Mouse (Mus musculus): Measurements from ENCODE around the gene Pip4k2a. TPM values are rescaled to one million over a fixed set of nuclear protein-coding genes. Genes with fewer than 3 reads are reported as not detected.

Pip4k2a gene
- total RNA-seq, 1 experiment from 2014 or later: 40.9 TPM

GRCm38 (mm10) chr2:18841051-18841450 is 156.9 kb downstream of the Pip4k2a start:
- ATAC-seq (replicated peaks in 1 of 2; ENCODE audit: insufficient read depth in 1 of 2, low FRiP score in 2 of 2, low TSS enrichment in 1 of 2, low read depth in 1 of 2, poor library complexity in 2 of 2, severe bottlenecking in 2 of 2): no peak

DNA sequence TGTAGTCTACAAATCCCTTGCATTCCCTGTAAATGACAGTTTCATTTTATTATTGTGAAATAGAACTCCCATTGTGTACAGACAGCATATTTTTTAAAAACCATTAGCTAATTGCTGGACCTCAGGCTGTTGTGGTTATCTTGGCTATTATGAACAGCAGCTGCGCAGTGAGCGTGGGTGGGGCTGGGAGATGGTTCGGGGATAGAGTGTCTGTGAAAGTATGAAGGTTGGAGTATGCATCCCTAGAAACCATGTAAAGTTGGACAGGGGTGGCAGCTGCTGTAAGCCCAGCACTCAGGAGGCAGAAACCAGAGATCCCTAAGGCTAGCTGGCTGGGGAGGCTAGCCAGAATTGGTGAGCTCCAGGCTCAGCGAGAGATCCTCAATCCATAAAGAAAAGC is 158.4 kb downstream of the Pip4k2a start:
- ATAC-seq (replicated peaks in 1 of 2; ENCODE audit: insufficient read depth in 1 of 2, low FRiP score in 2 of 2, low TSS enrichment in 1 of 2, low read depth in 1 of 2, poor library complexity in 2 of 2, severe bottlenecking in 2 of 2): no peak

GRCm38 (mm10) chr2:18835266-18835908 is 162.5 kb downstream of the Pip4k2a start:
- ATAC-seq (replicated peaks in 1 of 2; ENCODE audit: insufficient read depth in 1 of 2, low FRiP score in 2 of 2, low TSS enrichment in 1 of 2, low read depth in 1 of 2, poor library complexity in 2 of 2, severe bottlenecking in 2 of 2): peak; percentile 40 to 76; a peak in 3 of 4 replicates

GRCm38 (mm10) chr2:18833024-18833590 is 164.8 kb downstream of the Pip4k2a start:
- no peak for ATAC-seq (replicated peaks in 1 of 2; ENCODE audit: insufficient read depth in 1 of 2, low FRiP score in 2 of 2, low TSS enrichment in 1 of 2, low read depth in 1 of 2, poor library complexity in 2 of 2, severe bottlenecking in 2 of 2)

DNA sequence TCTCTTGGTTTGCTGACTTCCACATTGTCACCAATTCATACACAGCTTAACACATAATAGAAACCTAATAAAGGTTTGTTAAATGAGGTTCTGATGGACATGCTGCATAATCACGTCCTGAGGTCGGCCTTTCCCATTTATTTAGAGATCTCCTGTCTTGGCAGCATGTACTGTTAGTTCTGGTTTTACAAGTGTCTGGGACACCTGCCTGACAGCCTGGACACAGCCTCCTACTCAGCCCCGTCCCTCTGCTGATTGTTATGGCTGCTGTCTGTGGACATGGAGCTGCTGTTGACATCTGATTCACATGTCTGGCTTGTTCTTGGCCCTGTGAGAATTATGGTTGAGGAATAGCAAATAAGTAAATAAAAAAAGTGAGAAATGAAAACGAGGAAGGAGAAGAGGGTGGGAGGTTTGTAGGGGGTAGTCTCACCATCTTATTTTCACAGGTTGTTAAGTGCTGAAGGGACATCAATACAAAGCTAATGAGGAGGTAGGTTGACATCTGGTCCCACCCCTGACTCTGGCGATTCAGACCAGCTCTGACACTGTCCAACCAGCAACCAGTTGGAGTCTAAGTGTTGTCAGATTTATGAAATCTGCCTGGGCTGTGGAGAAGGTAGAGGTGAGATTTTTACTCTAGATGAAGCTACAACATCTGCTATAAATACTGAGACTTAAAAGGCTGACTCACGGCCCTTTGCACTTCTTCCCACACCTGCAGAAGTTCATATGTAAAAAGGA is 166.7 kb downstream of the Pip4k2a start:
- no peak for ATAC-seq (replicated peaks in 1 of 2; ENCODE audit: insufficient read depth in 1 of 2, low FRiP score in 2 of 2, low TSS enrichment in 1 of 2, low read depth in 1 of 2, poor library complexity in 2 of 2, severe bottlenecking in 2 of 2)

- ATAC-seq (replicated peaks in 1 of 2; ENCODE audit: insufficient read depth in 1 of 2, low FRiP score in 2 of 2, low TSS enrichment in 1 of 2, low read depth in 1 of 2, poor library complexity in 2 of 2, severe bottlenecking in 2 of 2): no peak
Measured at GRCm38 (mm10) chr2:18822711-18823110, 175.2 kb downstream of the Pip4k2a start.

DNA sequence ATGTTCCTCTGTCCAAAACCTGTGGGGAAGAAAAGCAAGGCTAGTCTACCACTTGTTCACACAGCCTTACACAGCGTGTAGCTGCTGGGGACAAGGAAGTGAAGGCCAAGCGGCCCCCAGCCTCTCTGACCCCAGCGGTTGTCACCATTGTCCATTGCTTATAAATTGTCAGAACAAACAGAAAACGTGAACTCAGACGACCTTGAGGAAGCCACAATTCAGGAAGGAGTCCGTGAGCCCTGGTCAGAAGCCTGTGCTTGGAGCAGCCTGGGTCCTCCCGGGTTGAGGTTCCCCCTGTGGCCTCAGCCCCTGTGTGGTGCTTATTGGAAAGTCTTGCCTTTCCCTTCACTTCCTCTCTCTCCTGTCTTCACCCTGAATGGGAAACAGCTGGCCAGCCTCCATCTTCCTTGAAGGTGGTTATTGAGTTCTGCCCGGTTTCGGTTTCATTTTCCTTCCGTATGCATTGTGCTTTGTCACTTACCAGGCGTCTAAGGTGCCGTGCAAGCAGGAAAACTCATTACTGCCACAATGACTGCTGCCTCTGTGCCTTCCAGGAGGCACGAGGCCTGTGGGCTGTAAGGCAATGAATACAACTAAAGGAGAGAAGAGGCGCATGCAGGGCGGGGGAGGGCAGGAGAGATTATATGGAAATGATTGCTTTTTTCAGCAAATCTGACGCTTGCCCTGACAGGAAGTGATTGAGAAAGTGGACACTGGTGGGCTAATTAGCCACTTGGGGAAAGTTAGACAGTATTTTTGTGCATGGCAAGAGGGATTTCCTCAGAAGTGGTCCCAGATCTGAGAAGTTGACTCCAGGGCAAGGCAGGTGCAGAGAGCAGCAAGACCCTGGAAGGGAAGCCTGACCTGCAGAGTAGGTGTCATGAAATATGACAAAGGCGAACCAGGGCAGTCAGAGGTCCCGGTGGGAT is 176.2 kb downstream of the Pip4k2a start:
- ATAC-seq (replicated peaks in 1 of 2; ENCODE audit: insufficient read depth in 1 of 2, low FRiP score in 2 of 2, low TSS enrichment in 1 of 2, low read depth in 1 of 2, poor library complexity in 2 of 2, severe bottlenecking in 2 of 2): peak; percentile 92 to 96

DNA sequence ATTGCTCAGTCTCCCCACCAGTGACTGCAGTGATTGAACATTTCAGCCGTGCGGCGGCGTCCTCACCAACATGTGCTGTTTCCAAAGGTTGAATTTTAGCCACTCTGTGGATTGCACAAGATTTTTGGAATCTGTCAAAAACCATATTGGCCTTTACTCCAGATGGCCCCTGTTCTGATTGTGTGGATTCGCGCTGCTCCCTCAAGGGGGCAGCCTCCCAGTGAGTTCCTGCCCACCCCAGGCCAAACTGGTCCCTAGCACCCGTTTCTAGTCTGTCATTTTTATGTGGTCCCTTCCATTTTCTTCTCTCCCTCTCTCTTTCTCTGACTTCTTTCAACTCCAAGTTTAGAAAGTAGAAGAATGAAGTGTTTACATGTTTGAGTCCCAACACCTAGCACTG is 178.4 kb downstream of the Pip4k2a start:
- ATAC-seq (replicated peaks in 1 of 2; ENCODE audit: insufficient read depth in 1 of 2, low FRiP score in 2 of 2, low TSS enrichment in 1 of 2, low read depth in 1 of 2, poor library complexity in 2 of 2, severe bottlenecking in 2 of 2): no peak

DNA sequence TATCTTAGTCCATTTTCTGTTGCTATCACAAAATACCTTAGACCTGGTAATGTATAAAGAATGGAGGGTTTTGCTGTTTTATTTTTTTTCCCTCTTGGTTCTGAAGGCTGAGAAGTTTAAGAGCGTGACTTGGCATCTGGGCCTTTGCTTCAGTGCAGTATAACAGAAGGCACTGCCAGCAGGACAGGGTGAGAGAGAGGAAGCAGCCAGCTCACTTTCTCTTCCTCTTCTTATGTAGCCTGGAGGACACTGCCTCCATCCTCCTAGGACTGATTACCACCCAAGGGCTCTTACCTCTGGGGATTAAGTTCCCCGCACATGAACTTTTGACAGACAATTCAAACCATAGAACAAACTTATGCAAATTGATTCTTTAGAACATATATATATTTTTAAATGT is 181.9 kb downstream of the Pip4k2a start:
- peak; percentile 76 to 80 for ATAC-seq (replicated peaks in 1 of 2; ENCODE audit: insufficient read depth in 1 of 2, low FRiP score in 2 of 2, low TSS enrichment in 1 of 2, low read depth in 1 of 2, poor library complexity in 2 of 2, severe bottlenecking in 2 of 2)

DNA sequence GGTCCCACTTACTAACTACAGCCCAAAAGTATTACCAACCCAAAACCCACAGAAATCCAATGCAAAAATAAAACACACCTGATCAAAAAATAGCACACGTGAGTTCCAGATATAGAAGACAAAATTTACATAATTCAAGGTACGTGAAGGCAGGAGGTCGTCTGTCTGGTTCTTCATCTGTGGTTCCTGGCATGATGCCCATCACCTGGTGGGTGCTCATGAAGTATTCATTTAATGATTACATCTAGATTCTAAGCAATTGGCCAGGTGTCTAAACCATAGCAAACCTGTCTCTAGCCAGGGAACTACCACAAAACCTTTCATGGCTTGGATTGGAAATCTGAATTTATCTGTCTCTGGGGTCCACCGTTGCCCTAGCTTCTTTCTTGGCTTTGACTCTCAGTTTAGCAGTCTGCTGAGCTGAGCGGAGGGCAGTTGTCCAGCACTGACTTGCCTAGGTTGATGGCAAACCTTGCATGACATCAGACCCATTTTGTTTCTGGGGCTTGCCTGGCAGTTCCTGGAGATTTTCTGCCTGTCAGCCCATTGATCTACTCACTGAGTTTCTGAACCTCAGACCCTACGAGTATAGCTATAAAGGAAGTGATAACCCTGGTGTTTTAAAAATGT is 182.5 kb downstream of the Pip4k2a start:
- ATAC-seq (replicated peaks in 1 of 2; ENCODE audit: insufficient read depth in 1 of 2, low FRiP score in 2 of 2, low TSS enrichment in 1 of 2, low read depth in 1 of 2, poor library complexity in 2 of 2, severe bottlenecking in 2 of 2): no peak

GRCm38 (mm10) chr2:18814447-18814804 is 183.5 kb downstream of the Pip4k2a start:
- no peak for ATAC-seq (replicated peaks in 1 of 2; ENCODE audit: insufficient read depth in 1 of 2, low FRiP score in 2 of 2, low TSS enrichment in 1 of 2, low read depth in 1 of 2, poor library complexity in 2 of 2, severe bottlenecking in 2 of 2)

GRCm38 (mm10) chr2:18813683-18814446 is 184.1 kb downstream of the Pip4k2a start:
- ATAC-seq (replicated peaks in 1 of 2; ENCODE audit: insufficient read depth in 1 of 2, low FRiP score in 2 of 2, low TSS enrichment in 1 of 2, low read depth in 1 of 2, poor library complexity in 2 of 2, severe bottlenecking in 2 of 2): no peak

GRCm38 (mm10) chr2:18807961-18808360 is 190.0 kb downstream of the Pip4k2a start:
- ATAC-seq (replicated peaks in 1 of 2; ENCODE audit: insufficient read depth in 1 of 2, low FRiP score in 2 of 2, low TSS enrichment in 1 of 2, low read depth in 1 of 2, poor library complexity in 2 of 2, severe bottlenecking in 2 of 2): no peak

DNA sequence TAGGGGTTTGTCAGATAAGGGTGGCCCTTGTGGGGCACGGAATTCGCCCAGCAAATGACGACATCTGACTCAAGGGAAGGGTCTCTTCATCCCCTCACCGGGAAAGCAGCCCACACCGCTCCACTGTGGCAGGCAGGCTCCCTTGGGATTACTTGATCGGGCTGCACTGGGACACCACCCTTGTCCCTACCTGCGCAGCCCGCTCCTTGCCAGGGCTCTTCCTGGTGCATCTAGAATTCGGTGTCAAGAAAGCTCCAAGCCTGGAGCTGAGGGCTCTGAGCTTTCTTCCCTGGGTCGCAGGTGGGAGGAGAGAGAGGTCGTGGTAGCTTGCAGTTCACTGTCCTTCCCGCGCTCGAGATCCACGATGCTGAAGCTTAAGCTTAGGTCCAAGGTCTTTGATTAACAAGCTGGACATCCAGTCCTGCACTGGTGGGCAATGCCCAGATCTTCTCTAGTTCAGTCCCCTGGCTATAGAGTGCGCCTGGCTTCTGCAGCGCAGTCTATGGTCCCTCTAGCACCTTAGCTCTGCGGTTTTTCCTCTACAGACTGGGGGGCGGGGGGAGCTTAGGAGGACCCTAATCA is 196.6 kb downstream of the Pip4k2a start:
- no peak for ATAC-seq (replicated peaks in 1 of 2; ENCODE audit: insufficient read depth in 1 of 2, low FRiP score in 2 of 2, low TSS enrichment in 1 of 2, low read depth in 1 of 2, poor library complexity in 2 of 2, severe bottlenecking in 2 of 2)

- 0 out of 4 replicates have a peak, but pooled peaks of 1 of the 2 experiments have one; percentile 34 for ATAC-seq (replicated peaks in 1 of 2; ENCODE audit: insufficient read depth in 1 of 2, low FRiP score in 2 of 2, low TSS enrichment in 1 of 2, low read depth in 1 of 2, poor library complexity in 2 of 2, severe bottlenecking in 2 of 2)
Measured at GRCm38 (mm10) chr2:18800646-18801251, 197.2 kb downstream of the Pip4k2a start.
